Mouse (Mus musculus): ENCODE measurements around the gene Gm20824.
"Not testable (repeated sequence)": the region's sequence is repeated elsewhere in the genome, so short reads cannot be mapped to it uniquely, and the experiment has no call there.

Gm20824 gene

DNA sequence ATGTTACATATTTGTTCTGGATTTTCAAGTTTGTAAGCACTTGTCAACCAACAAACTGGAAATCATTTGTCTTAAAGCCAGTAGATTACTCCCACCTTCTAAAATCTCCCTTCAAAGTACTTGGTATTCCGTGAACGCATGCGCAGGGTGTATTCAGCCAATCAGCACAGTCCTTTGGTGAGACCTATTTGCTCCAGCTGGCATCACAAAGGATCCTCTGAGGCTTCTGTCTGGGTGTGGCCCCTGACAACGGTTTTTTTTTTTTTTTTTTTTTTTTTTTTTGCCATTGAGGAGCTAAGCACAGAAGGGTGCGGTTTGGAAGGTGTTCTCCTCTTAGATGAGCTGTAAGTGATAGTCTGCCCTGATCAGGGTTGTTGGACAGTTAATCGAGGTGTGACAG is at the start of gene Gm20824:
Gene Gm20824, plus strand, starts transcription at position 301 of the 400 bp plus-strand sequence.
- not testable (repeated sequence) for DNase-seq
